Mouse (Mus musculus) kidney, postnatal 36 days (tissue): ENCODE results near the gene Hemk1.
A peak's percentile ranks its signal among the peaks of the same experiment; 100 is the strongest.
"Not testable (repeated sequence)": the region's sequence is repeated elsewhere in the genome, so short reads cannot be mapped to it uniquely, and the experiment has no call there.

ENCODE experiments used
- DNase-seq, 2 experiments: peaks; one replicate each; pipeline ENCODE4 v3.0.0; 2021 to 2022; ENCODE audit warnings: mixed read lengths in 2 of 2

Hemk1 gene

DNA sequence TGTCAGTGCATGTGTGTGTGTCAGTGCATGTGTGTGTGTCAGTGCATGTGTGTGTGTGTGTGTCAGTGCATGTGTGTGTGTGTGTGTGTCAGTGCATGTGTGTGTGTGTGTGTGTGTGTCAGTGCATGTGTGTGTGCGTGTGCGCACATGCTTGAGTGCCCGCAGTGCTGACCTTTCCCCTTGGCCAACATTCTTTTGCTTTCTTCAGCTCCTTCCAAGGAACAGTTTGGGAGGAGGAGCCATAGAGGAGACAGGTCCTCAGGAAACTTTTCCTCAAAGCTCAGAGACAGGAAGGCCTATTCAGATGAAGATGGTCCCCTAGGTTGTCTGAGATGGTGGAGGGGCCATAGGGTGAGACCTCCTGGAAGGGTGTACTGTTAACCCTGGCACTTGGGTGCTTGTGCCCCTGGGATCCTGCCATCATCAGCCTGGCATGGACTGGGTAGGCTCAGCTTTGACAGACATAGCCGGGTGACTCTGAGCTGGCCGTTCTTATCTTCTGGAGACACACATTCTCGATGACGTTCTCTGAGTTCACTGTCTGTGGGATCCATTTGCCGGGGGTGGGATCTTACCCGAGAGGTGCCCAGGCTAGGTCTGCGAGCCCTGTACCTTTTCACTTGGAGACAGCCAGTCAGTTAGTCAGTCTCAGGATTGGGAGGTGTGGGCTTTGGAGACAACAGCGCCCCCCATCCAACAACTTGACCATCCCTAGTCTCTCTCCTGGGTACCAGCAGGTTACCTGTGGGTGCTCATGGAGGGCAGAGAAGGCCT is 30.9 kb downstream of the Hemk1 start:
- peak; percentile 66 to 69 for DNase-seq

DNA sequence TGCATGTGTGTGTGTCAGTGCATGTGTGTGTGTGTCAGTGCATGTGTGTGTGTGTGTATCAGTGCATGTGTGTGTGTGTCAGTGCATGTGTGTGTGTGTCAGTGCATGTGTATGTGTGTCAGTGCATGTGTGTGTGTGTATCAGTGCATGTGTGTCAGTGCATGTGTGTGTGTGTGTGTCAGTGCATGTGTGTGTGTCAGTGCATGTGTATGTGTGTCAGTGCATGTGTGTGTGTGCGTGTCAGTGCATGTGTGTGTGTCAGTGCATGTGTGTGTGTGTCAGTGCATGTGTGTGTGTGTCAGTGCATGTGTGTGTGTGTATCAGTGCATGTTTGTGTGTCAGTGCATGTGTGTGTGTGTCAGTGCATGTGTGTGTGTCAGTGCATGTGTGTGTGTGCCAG is 31.5 kb downstream of the Hemk1 start:
- not testable (repeated sequence) for DNase-seq

DNA sequence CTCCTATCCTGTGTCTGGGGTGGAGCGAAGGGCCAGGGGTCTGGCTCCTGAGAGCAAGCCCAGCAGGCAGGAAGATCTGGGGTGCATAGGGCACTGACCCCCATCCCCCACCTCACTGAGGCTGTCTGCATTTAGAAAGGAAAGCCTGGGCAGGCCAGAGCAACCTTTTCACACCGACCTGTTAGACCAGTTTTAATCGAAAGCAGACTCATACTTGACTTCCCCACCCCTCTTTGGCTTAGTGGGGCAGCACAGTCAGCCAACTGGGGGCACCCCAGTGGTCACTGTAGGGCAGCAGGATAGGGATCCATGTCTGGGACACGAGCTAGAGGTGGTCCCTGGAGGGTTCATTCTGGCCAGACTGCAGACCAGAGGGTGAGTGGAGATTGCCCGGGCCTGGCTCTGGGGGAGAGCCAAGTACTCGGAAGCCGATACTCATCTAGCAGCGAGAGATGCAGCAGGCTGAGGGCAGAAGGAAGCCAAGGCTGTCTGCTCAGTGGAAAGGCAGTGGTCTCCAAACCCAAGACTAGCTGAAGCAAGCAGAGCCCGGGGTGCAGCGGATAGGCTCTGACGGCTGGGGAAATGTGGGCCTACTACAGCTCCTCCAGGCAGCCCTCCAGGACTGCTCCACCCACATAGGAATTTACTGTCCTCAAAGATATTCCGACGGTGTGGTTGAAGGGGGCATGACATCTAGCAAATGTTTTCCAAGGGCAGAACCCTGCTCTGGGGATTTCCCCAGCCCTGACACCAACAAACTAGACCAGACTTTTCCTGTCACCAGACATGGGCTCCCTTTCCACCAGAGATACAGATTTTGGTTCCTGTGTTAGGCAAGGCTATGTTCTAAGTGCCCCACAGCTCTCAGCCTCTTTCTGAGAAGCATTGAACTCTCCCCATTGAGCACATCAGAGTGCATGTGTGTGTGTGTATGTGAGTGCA is 32.3 kb downstream of the Hemk1 start:
- DNase-seq = peak; percentile 37 to 53

DNA sequence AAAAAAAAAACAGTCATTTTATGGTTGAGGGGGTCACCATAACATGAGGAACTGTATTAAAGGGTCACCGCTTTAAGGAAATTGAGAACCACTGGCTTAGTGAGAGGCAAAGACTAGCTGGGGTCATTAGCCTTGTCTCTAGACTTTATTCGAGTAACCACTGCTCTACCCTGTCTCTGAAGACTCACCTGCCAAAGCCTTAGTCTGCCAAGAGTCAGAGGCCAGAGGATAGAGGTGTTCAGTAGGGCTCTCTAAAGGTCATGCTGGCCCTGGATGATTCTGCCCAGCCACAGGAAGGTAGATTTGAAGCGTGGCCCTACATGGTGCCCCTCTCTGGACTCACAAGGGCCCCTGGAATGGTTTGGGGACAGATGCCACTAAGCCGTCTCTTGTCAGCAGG is 33.1 kb downstream of the Hemk1 start:
- DNase-seq = peak in 1 of 2 experiments; percentile 39

DNA sequence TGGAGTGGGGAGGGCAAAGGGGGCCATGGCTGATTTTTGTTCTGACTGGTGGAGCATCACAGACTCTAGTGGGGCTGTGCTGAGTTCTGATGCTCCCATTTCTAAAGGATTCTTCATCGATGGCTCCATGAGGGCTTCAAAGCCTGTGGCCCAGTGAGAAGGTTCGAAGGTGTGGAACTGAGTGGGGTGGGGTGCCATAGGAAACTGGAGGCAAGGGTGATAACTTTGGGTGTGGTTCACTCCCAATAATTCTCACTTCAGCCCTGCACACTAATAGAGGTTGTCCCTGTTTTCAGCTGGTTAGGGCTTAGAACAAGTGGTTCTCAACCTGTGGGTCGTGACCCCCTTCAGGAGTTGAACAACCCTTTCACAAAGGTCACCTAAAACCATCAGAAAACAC is 33.8 kb downstream of the Hemk1 start:
- no peak for DNase-seq

DNA sequence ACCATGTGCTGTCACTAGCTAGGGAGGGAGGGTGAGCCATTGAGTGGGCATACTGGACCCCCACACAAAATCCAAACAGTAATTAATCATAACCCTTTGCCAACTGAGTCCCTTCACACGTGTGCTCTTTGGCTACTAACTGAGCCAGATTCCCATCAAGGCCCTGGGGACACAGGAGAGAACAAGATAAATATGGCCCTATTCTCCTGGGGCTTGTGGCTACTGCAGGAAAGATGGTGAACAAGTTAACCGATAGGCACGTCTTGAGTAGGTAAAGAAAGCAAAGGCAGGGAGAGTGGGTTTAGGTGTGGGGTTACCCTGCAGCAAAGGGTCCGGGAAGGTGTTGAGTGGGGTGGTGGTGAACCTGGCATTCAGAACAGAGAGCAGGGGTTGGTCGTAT is 34.2 kb downstream of the Hemk1 start:
- DNase-seq = no peak

DNA sequence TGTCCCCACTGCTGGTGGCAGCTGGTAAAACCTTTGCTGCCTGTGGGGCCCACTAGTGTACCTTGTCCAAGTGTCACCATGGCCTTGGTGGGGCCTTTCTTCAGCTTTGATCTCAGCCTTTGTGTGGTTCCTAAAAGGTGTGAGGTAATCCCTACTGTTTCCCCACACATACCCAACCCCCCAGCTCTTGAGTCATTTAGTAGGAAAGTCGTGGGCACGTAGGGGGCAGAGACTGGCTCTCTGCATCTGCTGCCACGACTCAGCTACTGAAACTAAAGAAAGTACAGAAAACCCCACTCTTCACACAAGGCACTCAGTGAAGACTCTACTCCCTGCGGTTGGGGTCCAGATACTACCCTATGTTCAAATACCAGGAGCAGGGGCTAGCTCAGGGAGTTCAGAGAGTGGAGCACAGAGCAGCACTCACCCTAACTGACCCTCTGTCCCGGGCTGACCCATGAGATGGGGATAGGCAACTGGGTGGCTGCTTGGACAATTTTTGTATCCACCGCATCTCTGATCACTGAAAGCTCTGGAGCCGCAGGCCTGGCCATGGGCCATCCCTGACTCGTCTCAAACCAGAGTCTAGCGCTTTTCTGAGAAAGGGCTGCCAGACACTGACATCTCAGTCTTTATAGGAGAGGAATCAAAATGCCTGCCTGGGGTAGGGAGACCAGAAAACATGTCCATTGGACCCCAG is 34.9 kb downstream of the Hemk1 start:
- DNase-seq = peak in 1 of 2 experiments; percentile 48

DNA sequence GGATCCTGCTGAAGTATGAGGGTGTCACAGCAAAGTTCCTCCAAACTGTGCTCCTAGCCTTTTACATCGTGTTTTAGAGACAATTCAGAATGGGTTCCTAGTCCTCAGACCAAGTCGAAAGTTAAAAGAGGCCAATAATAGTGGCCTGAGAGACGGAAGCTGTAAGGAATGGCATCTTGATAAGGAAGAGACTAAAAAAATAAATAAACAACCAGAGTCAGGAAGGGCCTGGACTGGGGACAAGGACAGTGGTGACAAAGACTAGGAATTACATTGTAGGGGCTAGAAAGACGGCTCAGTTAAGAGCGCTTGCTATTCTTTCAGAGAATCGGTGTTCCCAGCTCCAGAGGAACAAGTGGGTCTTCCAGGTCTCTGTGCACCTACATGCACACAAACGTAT is 35.6 kb downstream of the Hemk1 start:
- no peak for DNase-seq

DNA sequence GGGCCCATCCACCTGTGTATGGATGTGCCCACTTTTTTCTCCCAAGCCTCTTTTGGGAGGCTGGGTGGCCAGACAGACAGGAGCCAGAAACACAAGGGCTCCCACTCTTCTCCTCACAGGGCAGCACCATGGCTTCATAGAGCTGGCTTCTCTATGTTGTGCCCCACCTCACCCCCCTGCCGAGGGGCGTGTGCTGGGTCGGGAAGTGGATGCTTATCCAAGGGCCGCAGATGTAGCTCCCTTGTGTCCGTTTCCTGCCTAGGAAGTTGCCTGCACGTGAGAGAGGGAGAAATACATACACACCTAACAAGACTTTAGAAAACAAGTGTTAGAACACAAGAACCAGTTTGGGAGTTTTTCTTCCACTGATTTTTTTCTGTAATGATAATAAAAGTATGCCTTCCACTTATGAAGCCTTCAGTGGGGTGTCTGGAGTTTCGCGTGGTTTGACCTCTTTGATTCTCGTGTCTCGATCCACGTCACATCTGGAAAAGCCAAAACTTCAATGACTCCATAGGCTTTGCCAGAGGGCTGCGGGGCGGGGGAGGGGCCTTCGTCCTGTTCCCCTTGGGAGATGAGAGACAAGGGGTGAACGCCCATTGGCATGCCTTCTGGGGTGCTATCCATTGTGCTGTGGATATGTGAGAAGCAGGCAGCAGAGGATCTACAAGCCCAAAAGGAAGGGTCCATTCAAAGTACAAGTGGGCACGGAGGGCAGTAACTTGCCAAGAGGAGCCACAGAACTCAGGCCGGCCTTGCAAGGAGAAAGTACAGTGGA is 36.4 kb downstream of the Hemk1 start:
- DNase-seq = no peak

DNA sequence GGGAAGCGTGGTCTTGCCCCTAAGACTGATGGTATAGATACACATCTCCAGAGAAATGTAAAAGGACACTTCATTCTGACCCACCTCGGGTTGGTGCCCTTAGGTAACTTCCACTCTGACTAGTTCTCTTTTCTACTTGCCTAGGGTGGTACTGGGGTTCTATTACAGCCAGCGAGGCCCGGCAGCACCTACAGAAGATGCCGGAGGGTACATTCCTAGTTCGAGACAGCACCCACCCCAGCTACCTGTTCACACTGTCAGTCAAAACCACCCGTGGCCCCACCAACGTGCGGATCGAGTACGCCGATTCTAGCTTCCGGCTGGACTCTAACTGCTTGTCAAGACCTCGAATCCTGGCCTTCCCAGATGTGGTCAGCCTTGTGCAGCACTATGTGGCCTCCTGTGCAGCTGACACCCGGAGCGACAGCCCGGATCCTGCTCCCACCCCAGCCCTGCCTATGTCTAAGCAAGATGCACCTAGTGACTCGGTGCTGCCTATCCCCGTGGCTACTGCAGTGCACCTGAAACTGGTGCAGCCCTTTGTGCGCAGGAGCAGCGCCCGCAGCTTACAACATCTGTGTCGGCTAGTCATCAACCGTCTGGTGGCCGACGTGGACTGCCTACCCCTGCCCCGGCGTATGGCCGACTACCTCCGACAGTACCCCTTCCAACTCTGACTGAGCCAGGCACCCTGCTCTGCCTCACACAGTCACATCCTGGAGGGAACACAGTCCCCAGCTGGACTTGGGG is 37.8 kb downstream of the Hemk1 start:
- DNase-seq = no peak

DNA sequence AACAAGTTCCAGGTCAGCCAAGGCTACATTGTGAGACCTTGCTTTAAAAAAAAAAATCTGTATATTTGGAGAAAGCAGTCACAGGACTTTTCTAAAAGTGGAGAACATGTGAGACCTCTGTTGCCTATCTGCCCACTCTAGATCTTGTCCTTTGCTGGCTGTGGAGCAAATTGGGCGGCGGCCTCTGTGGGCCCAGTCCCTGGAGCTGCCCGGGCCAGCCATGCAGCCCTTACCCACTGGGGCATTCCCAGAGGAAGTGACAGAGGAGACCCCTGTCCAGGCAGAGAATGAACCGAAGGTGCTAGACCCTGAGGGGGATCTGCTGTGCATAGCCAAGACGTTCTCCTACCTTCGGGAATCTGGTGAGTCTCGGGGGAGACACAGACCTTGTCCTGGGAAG is 38.4 kb downstream of the Hemk1 start:
- no peak for DNase-seq

DNA sequence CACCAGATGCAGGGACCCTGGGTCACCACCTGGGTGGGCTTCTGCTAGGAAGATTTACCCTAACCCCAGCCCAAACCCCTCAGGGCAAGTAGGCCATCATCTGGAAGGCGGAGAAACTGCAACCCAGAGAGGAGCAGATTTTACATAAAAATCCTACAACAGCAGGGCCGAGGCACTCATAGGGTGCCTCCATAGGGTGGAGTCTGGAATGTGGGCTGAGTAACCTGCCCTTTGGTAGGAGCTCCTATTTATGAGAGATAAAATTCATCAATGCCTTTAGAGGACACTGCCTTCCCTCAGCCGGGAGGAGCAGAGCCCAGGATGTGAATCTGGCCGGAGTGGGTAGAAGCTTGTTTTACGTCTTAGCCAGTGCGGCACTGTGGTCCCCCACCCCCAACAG is 39.3 kb downstream of the Hemk1 start:
- no peak for DNase-seq

DNA sequence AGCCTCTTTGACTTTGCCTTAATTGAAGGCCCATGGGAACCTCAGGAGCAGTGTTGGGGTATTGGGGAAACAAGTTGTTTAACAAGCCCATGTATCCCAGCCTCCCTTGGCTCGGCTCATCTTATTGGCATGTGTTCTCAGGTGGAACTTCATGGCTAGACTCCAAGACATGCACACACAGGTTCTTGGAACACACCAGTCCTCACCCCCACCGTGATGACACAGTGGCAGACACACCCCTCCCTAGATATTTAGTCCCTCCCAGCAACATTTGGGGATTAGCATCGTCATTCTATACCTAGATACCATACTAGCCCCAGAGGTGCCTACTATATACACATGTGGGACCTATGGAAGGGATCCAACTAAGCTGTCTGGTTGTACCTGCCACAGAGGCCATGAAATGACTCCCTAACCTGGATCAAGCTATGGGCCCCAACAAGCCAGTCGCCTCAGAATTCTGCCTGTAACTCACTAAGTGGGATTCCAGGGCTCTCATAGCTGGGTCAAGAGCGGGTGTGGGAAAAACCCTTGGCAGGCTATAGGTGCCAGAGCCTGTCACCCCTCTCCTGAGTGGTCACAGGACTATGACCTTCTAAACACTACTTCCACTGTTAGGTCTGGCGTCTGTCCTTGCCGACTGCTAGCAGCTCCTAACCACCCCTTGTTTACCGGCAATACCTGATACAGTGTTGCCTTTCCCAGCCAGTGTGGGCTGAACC is 39.9 kb downstream of the Hemk1 start:
- DNase-seq = peak; percentile 77 to 80

DNA sequence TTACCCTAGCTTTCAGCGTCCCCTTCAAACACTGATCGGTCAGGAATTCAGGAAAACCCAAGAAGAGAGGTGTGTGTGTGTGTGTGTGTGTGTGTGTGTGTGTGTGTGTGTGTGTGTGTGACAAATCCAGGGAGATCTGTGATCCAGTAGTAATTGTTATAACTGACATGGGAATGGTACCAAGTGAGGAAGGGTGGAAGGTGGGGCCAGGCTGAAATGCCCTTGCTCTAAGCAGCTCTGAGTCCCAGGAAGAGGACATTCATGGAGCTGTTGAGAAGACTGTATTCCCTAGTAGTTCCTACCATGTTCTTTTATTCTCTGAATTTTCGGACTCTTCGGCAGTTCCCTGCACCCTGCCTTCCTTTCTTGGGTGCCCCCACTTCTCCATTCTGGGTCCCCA is 40.5 kb downstream of the Hemk1 start:
- DNase-seq = peak; percentile 35 to 41

DNA sequence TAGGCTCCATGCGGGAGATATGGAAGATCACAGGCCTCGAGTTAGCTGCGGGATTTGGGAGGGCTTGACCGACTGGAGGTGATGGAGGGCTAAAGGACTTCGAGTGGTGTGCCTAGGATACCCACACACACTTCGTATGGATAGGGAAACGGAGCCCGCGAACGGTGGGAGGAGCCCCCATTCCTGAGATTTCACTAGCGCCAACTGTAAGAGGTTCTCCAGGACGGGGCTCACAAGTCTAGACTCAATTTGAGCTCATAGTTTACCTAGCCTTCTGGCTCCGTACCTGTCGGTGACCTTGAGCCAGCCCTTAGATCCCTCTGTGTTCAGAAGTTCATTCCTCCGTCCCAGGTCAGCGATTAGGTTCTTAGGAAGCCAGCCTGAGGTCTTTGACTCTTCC is 41.1 kb downstream of the Hemk1 start:
- peak; percentile 51 to 53 for DNase-seq

DNA sequence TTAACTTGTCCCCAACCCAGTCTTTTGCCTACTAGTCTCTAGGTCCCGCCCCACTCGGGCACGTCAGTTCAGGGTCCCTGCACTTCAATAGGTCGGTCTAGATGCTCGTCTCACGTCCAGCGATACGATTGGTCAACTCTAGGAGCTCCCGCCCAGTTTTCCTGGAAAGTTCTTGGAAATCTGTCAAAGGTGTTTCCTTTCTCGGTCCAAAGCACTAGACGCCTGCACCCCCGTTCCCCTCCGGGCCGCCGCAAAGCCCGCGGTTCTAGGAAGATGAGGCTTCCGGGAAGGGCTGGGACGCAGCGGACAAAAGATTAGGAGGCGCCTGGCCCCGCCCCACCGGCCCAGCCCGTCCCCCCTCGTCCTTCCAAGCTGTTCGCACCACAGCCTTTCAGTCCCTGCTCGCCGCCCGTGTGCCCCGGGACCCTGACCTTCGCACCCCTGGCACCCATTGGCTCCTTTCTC is 41.6 kb downstream of the Hemk1 start:
- DNase-seq = peak; percentile 95 to 98

DNA sequence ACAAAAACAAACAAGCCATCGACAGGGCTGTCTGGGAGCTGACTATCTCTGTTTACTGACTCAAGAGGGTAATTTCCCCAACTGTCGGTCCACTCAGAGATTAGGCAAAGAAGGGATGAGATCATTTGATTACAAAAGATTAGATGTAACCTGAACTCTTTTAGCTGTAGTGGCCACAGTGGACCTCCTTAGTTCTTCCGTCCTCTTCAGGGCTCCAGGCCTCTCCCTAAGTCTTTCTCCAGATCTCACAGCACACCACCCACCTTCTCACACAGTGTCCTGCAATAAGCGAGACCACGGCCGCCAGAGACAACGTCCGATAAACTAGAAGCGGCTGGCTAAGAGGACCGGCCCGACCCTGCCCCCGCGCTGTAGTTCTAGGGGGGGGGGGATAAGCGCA is 42.1 kb downstream of the Hemk1 start:
- DNase-seq = no peak

DNA sequence AAGGTAGTCTGAATTCAATTTTAAA is 42.3 kb downstream of the Hemk1 start, which contains the start of gene Cish:
TSS of gene Cish (plus strand) at position 11 of the 25 bp plus-strand sequence.
- DNase-seq = no peak

DNA sequence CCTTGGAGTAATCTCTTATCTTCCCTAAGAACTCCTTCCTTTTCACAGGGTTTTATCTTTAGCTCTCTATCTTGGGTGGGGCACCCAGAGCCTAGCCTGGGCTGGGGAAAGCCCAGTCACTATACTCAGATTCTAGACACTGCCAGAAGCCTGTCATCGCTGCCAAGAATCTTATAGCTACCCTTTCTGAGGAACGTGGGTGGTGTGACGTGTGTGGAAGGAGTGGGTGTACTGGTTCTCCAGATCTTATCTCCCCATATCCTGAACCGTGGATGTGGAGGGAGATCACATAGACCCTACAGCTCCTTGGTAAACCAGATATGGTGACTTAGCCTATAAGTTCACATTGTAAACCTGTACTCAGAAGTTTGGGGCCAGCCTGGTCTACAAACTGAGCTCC is 42.5 kb downstream of the Hemk1 start:
- DNase-seq = no peak

DNA sequence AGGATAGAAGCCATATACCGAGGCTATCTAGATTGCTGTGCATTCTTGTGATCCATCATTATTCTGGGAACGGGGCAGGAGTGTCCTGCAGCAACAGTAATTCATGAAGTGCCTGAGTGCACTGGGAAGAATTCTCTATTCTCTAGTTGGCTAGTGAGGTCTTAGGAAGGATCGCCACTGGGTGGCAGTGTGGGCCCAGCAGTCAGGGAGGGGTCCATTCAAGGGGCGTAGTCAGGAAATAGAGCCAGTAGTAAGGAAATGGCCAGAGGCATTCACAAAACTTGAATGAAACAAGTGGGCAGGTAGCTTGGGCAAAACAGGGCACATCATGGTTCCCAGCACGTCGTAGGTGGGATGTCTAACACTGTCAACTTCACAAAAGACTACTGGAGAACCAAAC is 43.9 kb downstream of the Hemk1 start:
- DNase-seq = peak; percentile 84 to 96

DNA sequence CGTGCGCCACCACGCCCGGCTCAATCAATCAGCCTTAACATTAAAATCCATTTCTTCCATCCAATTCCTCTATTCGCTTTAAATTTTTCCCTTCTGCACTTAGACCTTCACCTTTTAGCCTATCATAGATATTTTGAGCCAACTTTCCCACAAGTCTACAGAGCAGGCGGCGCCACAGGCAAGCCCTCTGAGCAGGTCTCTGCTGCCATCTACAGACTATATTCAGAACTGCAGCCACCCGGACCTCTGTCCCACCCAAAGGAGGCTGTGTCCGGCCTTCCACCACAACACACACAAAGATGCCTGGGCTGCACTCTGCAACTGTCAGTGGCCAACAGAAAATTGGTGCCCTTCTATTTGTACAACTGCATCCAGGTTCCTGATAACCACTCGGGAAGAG is 47.3 kb downstream of the Hemk1 start:
- peak; percentile 82 to 91 for DNase-seq
